Mouse (Mus musculus) bone marrow, adult 2 months (tissue): Measurements from ENCODE around the gene Mboat2. TPM values are rescaled to one million over a fixed set of nuclear protein-coding genes. Genes with fewer than 3 reads are reported as not detected.
A peak's percentile ranks its signal among the peaks of the same experiment; 100 is the strongest.

ENCODE experiments used
- H3K27ac ChIP-seq: fragments of 200-500 bp; 2 replicates; pipeline ENCODE4 v1.5.1; 2012; ENCODE audit warnings: low read depth, mild to moderate bottlenecking, control low read depth, inconsistent platforms, low read length; ENCODE audit not compliant: control insufficient read depth, poor library complexity, insufficient read depth
- H3K4me1 ChIP-seq: fragments of 200-500 bp; 2 replicates; pipeline ENCODE4 v1.6.1; 2011; ENCODE audit warnings: low read length; ENCODE audit not compliant: control insufficient read depth, insufficient read depth
- H3K4me3 ChIP-seq: fragments of 200-500 bp; replicated peaks from 2 replicates; pipeline ENCODE3; 2011; ENCODE audit warnings: mild to moderate bottlenecking, low read depth, low read length, control low read depth; ENCODE audit not compliant: control insufficient read depth
- CTCF ChIP-seq: fragments of 200-500 bp; IDR thresholded peaks from 2 replicates; pipeline ENCODE4 v1.5.1; 2011; ENCODE audit warnings: low read length, control low read depth; ENCODE audit not compliant: control insufficient read depth, insufficient read depth
- POLR2A ChIP-seq: fragments of 200-500 bp; IDR thresholded peaks from 2 replicates; pipeline ENCODE4 v1.6.1; 2011; ENCODE audit warnings: low read depth, mild to moderate bottlenecking, control low read depth, low read length, borderline replicate concordance; ENCODE audit not compliant: control insufficient read depth
- WGBS: fragments of 180-500 bp; shearing (Covaris S2); methylation state at CpG from one replicate; pipeline ENCODE4 v1.1.7; 2018; 5-methylcytosine and 5-hydroxymethylcytosine counted together
- polyA plus RNA-seq: library from polyadenylated mRNA; stranded (reverse); fragments of >200 nt; gene quantifications from 2 replicates; pipeline ENCODE4 v1.2.4, GENCODE M21; 2011; ENCODE audit warnings: low replicate concordance; ENCODE audit not compliant: missing spikeins, insufficient read depth, insufficient read length

Mboat2 gene
- polyA plus RNA-seq, 1 experiment: 16.8 TPM

GRCm38 (mm10) chr12:24944597-24944996 lies 113.9 kb downstream of the Mboat2 start:
- Histone ChIP-seq H3K4me1 (no peaks in the 10 kb centered on the region; the same call in 1 of the 2 replicates), H3K27ac (no peak overlapping the region), H3K4me3 (no peak overlapping the region)
- WGBS: 84% methylated on average over 7 of the region's 7 CpGs
- no peak for TF ChIP-seq POLR2A
- no peak for TF ChIP-seq CTCF

- Histone ChIP-seq H3K27ac (no peak overlapping the region), H3K4me1 (no peaks in the 10 kb centered on the region; the same call in 1 of the 2 replicates), H3K4me3 (no peak overlapping the region)
- no peak for TF ChIP-seq CTCF
- no peak for TF ChIP-seq POLR2A
- WGBS: 93% methylated on average over 14 of the region's 14 CpGs
Observed at GRCm38 (mm10) chr12:24947065-24947464, 116.4 kb downstream of the Mboat2 start.

GRCm38 (mm10) chr12:24948344-24948743 lies 117.7 kb downstream of the Mboat2 start:
- TF ChIP-seq CTCF (peak; percentile 50; the same call in 1 of the 2 replicates), POLR2A (no peak)
- Histone ChIP-seq H3K4me3 (no peak overlapping the region), H3K27ac (no peak overlapping the region), H3K4me1 (no peaks in the 10 kb centered on the region)
- 55% methylated on average over 3 of the region's 3 CpGs for WGBS

GRCm38 (mm10) chr12:24950376-24951046 lies 119.8 kb downstream of the Mboat2 start:
- Histone ChIP-seq H3K4me3 (no peak overlapping the region), H3K4me1 (no peaks in the 10 kb centered on the region), H3K27ac (no peak overlapping the region)
- WGBS: 88% methylated on average over 7 of the region's 7 CpGs
- TF ChIP-seq POLR2A: no peak
- peak; percentile 63 for TF ChIP-seq CTCF

- WGBS: 17% methylated on average over 6 of the region's 6 CpGs
- Histone ChIP-seq H3K27ac (no peak overlapping the region), H3K4me1 (no peaks in the 10 kb centered on the region), H3K4me3 (no peak overlapping the region)
- peak; percentile 74 for TF ChIP-seq CTCF
- no peak for TF ChIP-seq POLR2A
Observed at GRCm38 (mm10) chr12:24952147-24952546, 121.5 kb downstream of the Mboat2 start.

GRCm38 (mm10) chr12:24955137-24955536 lies 124.5 kb downstream of the Mboat2 start:
- no peak overlapping the region for H3K27ac ChIP-seq
- no peak for TF ChIP-seq POLR2A
- no peak for TF ChIP-seq CTCF
- H3K4me3 ChIP-seq: no peak overlapping the region
- 86% methylated on average over 9 of the region's 9 CpGs for WGBS
- H3K4me1 ChIP-seq: no peaks in the 10 kb centered on the region

- TF ChIP-seq CTCF (no peak), POLR2A (no peak)
- Histone ChIP-seq H3K27ac (no peak overlapping the region), H3K4me1 (no peaks in the 10 kb centered on the region), H3K4me3 (no peak overlapping the region)
- 91% methylated on average over 3 of the region's 3 CpGs for WGBS
Observed at GRCm38 (mm10) chr12:24958526-24958925, 127.8 kb downstream of the Mboat2 start.

- TF ChIP-seq CTCF: no peak
- no peak for TF ChIP-seq POLR2A
- H3K4me1 ChIP-seq: no peaks in the 10 kb centered on the region
- no peak overlapping the region for H3K4me3 ChIP-seq
- no peak overlapping the region for H3K27ac ChIP-seq
- 88% methylated on average over 7 of the region's 7 CpGs for WGBS
Observed at GRCm38 (mm10) chr12:24961821-24962220, 131.1 kb downstream of the Mboat2 start.

GRCm38 (mm10) chr12:24962362-24962967 lies 131.8 kb downstream of the Mboat2 start:
- TF ChIP-seq CTCF: no peak
- TF ChIP-seq POLR2A: no peak
- Histone ChIP-seq H3K4me1 (no peaks in the 10 kb centered on the region), H3K27ac (no peak overlapping the region), H3K4me3 (no peak overlapping the region)
- 93% methylated on average over 11 of the region's 11 CpGs for WGBS
